Mouse (Mus musculus): ENCODE measurements around the gene Sorbs1.
A peak's percentile ranks its signal among the peaks of the same experiment; 100 is the strongest.

Sorbs1 gene

GRCm38 (mm10) chr19:40404582-40404981 lies 109.0 kb downstream of the Sorbs1 start:
- no peak for DNase-seq

- DNase-seq, result no peak
Observed at GRCm38 (mm10) chr19:40403999-40404398, 109.6 kb downstream of the Sorbs1 start.

- DNase-seq, result no peak
Observed at GRCm38 (mm10) chr19:40402155-40402963, 111.2 kb downstream of the Sorbs1 start.

- DNase-seq, result peak; percentile 38
Observed at GRCm38 (mm10) chr19:40401213-40401612, 112.4 kb downstream of the Sorbs1 start.

GRCm38 (mm10) chr19:40400426-40401030 lies 113.1 kb downstream of the Sorbs1 start:
- no peak for DNase-seq

- no peak for DNase-seq
Observed at GRCm38 (mm10) chr19:40395757-40396661, 117.6 kb downstream of the Sorbs1 start.

- DNase-seq, result no peak
Observed at GRCm38 (mm10) chr19:40395321-40395695, 118.3 kb downstream of the Sorbs1 start.

GRCm38 (mm10) chr19:40394555-40395320 lies 118.8 kb downstream of the Sorbs1 start:
- no peak for DNase-seq

- DNase-seq, result no peak
Observed at GRCm38 (mm10) chr19:40392795-40393392, 120.7 kb downstream of the Sorbs1 start.

- DNase-seq, result peak; percentile 75
Observed at GRCm38 (mm10) chr19:40391469-40391868, 122.1 kb downstream of the Sorbs1 start.

GRCm38 (mm10) chr19:40386916-40387315 lies 126.7 kb downstream of the Sorbs1 start:
- DNase-seq, result no peak

- no peak for DNase-seq
Observed at GRCm38 (mm10) chr19:40385334-40385733, 128.2 kb downstream of the Sorbs1 start.

GRCm38 (mm10) chr19:40383931-40384330 lies 129.6 kb downstream of the Sorbs1 start:
- no peak for DNase-seq

GRCm38 (mm10) chr19:40380656-40381055 lies 132.9 kb downstream of the Sorbs1 start:
- DNase-seq, result no peak

- no peak for DNase-seq
Observed at GRCm38 (mm10) chr19:40380005-40380404, 133.6 kb downstream of the Sorbs1 start.

GRCm38 (mm10) chr19:40379081-40379480 lies 134.5 kb downstream of the Sorbs1 start:
- DNase-seq, result no peak

- no peak for DNase-seq
Observed at GRCm38 (mm10) chr19:40377632-40378031, 135.9 kb downstream of the Sorbs1 start.

GRCm38 (mm10) chr19:40376566-40377281 lies 136.9 kb downstream of the Sorbs1 start:
- no peak for DNase-seq

- no peak for DNase-seq
Observed at GRCm38 (mm10) chr19:40374720-40375119, 138.9 kb downstream of the Sorbs1 start.

- no peak for DNase-seq
Observed at GRCm38 (mm10) chr19:40372679-40373078, 140.9 kb downstream of the Sorbs1 start.

GRCm38 (mm10) chr19:40371866-40372265 lies 141.7 kb downstream of the Sorbs1 start:
- no peak for DNase-seq

Data from right cerebral cortex, postnatal 14 days (tissue).